Mouse (Mus musculus) kidney, embryonic 16.5 days (tissue): ENCODE results near the gene Uts2. TPM values are rescaled to one million over a fixed set of nuclear protein-coding genes. Genes with fewer than 3 reads are reported as not detected.

ENCODE experiments used
- ATAC-seq: fragments of 200-750 bp; cut with Nextera tagmentation; 2 replicates; pipeline ENCODE4 v1.8.0; 2017; ENCODE audit warnings: moderate TSS enrichment; ENCODE audit not compliant: low FRiP score, low TSS enrichment
- H3K27ac ChIP-seq: fragments of 300-500 bp; sonication (generic); 2 replicates; pipeline ENCODE4 v1.5.1; 2014; ENCODE audit warnings: low read length
- H3K27me3 ChIP-seq: fragments of 300-500 bp; sonication (generic); 2 replicates; pipeline ENCODE4 v1.6.1; 2014; ENCODE audit warnings: low read length, control low read depth, mixed read lengths; ENCODE audit not compliant: insufficient read depth
- H3K36me3 ChIP-seq: fragments of 300-500 bp; sonication (generic); 2 replicates; pipeline ENCODE4 v1.6.1; 2014; ENCODE audit warnings: low read length, control low read depth, mixed read lengths; ENCODE audit not compliant: insufficient read depth
- H3K4me1 ChIP-seq: fragments of 300-500 bp; sonication (generic); 2 replicates; pipeline ENCODE4 v1.6.1; 2014; ENCODE audit warnings: low read length, control low read depth, mixed read lengths; ENCODE audit not compliant: insufficient read depth
- H3K4me2 ChIP-seq: fragments of 300-500 bp; sonication (generic); replicated peaks from 2 replicates; pipeline ENCODE4 v1.6.1; 2014; ENCODE audit warnings: low read depth, low read length
- H3K4me3 ChIP-seq: fragments of 300-500 bp; sonication (generic); 2 replicates; pipeline ENCODE4 v1.5.1; 2014; ENCODE audit warnings: mild to moderate bottlenecking, low read length
- H3K9ac ChIP-seq: fragments of 300-500 bp; sonication (generic); replicated peaks from 2 replicates; pipeline ENCODE4 v1.6.1; 2014; ENCODE audit warnings: low read length
- H3K9me3 ChIP-seq: fragments of 300-500 bp; sonication (generic); 2 replicates; pipeline ENCODE4 v1.6.1; 2016; ENCODE audit warnings: low read length, control low read depth
- WGBS: fragments of 180-500 bp; shearing (Covaris S2); extraction: QIAGEN DNeasy Blood & Tissue Kit; methylation state at CpG from one replicate; pipeline ENCODE4 v1.1.7; 2014; 5-methylcytosine and 5-hydroxymethylcytosine counted together
- polyA plus RNA-seq: library from polyadenylated mRNA; unstranded; fragments of >200 nt; fragmentation: Nextera tagmentation; extraction: Ambion mirVana; gene quantifications from 2 replicates; pipeline ENCODE4 v1.2.1, GENCODE M21; 2015

Uts2 gene
- polyA plus RNA-seq, 1 experiment from 2014 or later, result not detected

- 0 out of 2 replicates have a peak, but pooled peaks cover 2% of the 10 kb centered on the region for H3K27me3 ChIP-seq
- H3K4me1 ChIP-seq, result peaks cover 14% of the 10 kb centered on the region
- no peak overlapping the region for H3K27ac ChIP-seq
- ATAC-seq, result no peak
- H3K4me3 ChIP-seq, result peak overlapping the region; percentile 66
- H3K9me3 ChIP-seq, result no peaks in the 10 kb centered on the region
- 42% methylated on average over 5 of the region's 5 CpGs for WGBS
- H3K36me3 ChIP-seq, result peaks cover 5% of the 10 kb centered on the region; the same call in 1 of the 2 replicates
- peak overlapping the region; percentile 99 for H3K4me2 ChIP-seq
- peak overlapping the region; percentile 80 for H3K9ac ChIP-seq
Measured at GRCm38 (mm10) chr4:151043281-151043680, 46.4 kb downstream of the Uts2 start.

GRCm38 (mm10) chr4:151044037-151044943 lies 47.4 kb downstream of the Uts2 start, which contains the start of gene Per3:
Gene Per3 (minus strand): TSS chr4:151044665.
- Histone ChIP-seq H3K4me2 (peak within 1 kb of the TSS; percentile 99), H3K36me3 (peaks cover 8% of the 10 kb centered on the region; the same call in 1 of the 2 replicates), H3K27ac (peak within 1 kb of the TSS; percentile 49; the same call in 1 of the 2 replicates), H3K27me3 (0 out of 2 replicates have a peak, but pooled peaks cover 2% of the 10 kb centered on the region), H3K9ac (peak within 1 kb of the TSS; percentile 80), H3K4me1 (peaks cover 14% of the 10 kb centered on the region), H3K9me3 (no peaks in the 10 kb centered on the region), H3K4me3 (peak within 1 kb of the TSS; percentile 66)
- ATAC-seq, result peak; percentile 98
- WGBS, result under 1% methylated on average over 66 of the region's 79 CpGs

- 5% methylated on average over 21 of the region's 21 CpGs for WGBS
Measured at GRCm38 (mm10) chr4:151044944-151045570, 48.2 kb downstream of the Uts2 start.

GRCm38 (mm10) chr4:151046524-151046923 lies 49.6 kb downstream of the Uts2 start:
- 0 out of 2 replicates have a peak, but pooled peaks cover 2% of the 10 kb centered on the region for H3K27me3 ChIP-seq
- no peak overlapping the region for H3K27ac ChIP-seq
- no peak overlapping the region for H3K4me3 ChIP-seq
- H3K9ac ChIP-seq, result no peak overlapping the region
- H3K36me3 ChIP-seq, result peaks cover 14% of the 10 kb centered on the region; the same call in 1 of the 2 replicates
- H3K4me1 ChIP-seq, result peaks cover 14% of the 10 kb centered on the region
- no peaks in the 10 kb centered on the region for H3K9me3 ChIP-seq
- no peak for ATAC-seq
- WGBS, result 86% methylated on average over 3 of the region's 3 CpGs
- no peak overlapping the region for H3K4me2 ChIP-seq

More at GRCm38 (mm10) chr4:151044944-151045570, 48.2 kb downstream of the Uts2 start:
- Histone ChIP-seq H3K4me3 (peak overlapping the region; percentile 66), H3K4me1 (peaks cover 14% of the 10 kb centered on the region), H3K36me3 (peaks cover 14% of the 10 kb centered on the region; the same call in 1 of the 2 replicates), H3K4me2 (peak overlapping the region; percentile 99), H3K27me3 (0 out of 2 replicates have a peak, but pooled peaks cover 2% of the 10 kb centered on the region), H3K27ac (no peak overlapping the region), H3K9ac (peak overlapping the region; percentile 65), H3K9me3 (no peaks in the 10 kb centered on the region)
- peak; percentile 5; the same call in 1 of the 2 replicates for ATAC-seq

- H3K36me3 ChIP-seq, result peaks cover 27% of the 10 kb centered on the region; the same call in 1 of the 2 replicates
- H3K9ac ChIP-seq, result no peak overlapping the region
- H3K4me1 ChIP-seq, result peaks cover 4% of the 10 kb centered on the region; the same call in 1 of the 2 replicates
- WGBS, result 88% methylated on average over 1 of the region's 1 CpGs
- H3K27me3 ChIP-seq, result no peaks in the 10 kb centered on the region
- no peak overlapping the region for H3K27ac ChIP-seq
- H3K9me3 ChIP-seq, result no peaks in the 10 kb centered on the region
- no peak for ATAC-seq
- no peak overlapping the region for H3K4me3 ChIP-seq
- no peak overlapping the region for H3K4me2 ChIP-seq
Measured at GRCm38 (mm10) chr4:151051162-151051561, 54.3 kb downstream of the Uts2 start.

Other genes starting within 250 kb of the Uts2 start
- 32.8 and 33.4 TPM in 2 replicates for gene Errfi1, start 143.2 kb upstream of the Uts2 start, polyA plus RNA-seq
- 404 and 421 TPM in 2 replicates for gene Park7, start 82.7 kb upstream of the Uts2 start, polyA plus RNA-seq
- gene Tnfrsf9, start 82.5 kb upstream of the Uts2 start, polyA plus RNA-seq, result 0.26 and 0.40 TPM in 2 replicates
- gene Per3, start 47.6 kb downstream of the Uts2 start, polyA plus RNA-seq, result 7.6 and 7.8 TPM in 2 replicates
- 127 TPM in 2 replicates for gene Vamp3, start 60.9 kb downstream of the Uts2 start, polyA plus RNA-seq
- gene Gm13090, start 92.5 kb downstream of the Uts2 start, polyA plus RNA-seq, result not detected in 2 replicates